Mouse (Mus musculus) limb, embryonic 10.5 days (tissue): ENCODE measurements around the gene Trim50. TPM values are rescaled to one million over a fixed set of nuclear protein-coding genes. Genes with fewer than 3 reads are reported as not detected.
"Not testable (repeated sequence)": the region's sequence is repeated elsewhere in the genome, so short reads cannot be mapped to it uniquely, and the experiment has no call there.

Experiments
- DNase-seq: peaks from one replicate; pipeline ENCODE4 v3.0.0-alpha.2; 2017; ENCODE audit warnings: low spot score
- H3K27ac ChIP-seq: fragments of 300-500 bp; sonication (generic); 2 replicates; pipeline ENCODE4 v1.5.1; 2016; ENCODE audit warnings: mild to moderate bottlenecking
- H3K27me3 ChIP-seq: fragments of 300-500 bp; sonication (generic); 2 replicates; pipeline ENCODE4 v1.6.1; 2016; ENCODE audit warnings: low read depth, mild to moderate bottlenecking; ENCODE audit not compliant: poor library complexity, severe bottlenecking
- H3K36me3 ChIP-seq: fragments of 300-500 bp; sonication (generic); 2 replicates; pipeline ENCODE4 v1.6.1; 2016; ENCODE audit warnings: mild to moderate bottlenecking, moderate library complexity
- H3K4me1 ChIP-seq: fragments of 300-500 bp; sonication (generic); 2 replicates; pipeline ENCODE4 v1.6.1; 2016
- H3K4me3 ChIP-seq: fragments of 300-500 bp; sonication (generic); 2 replicates; pipeline ENCODE4 v1.5.1; 2016; ENCODE audit warnings: mild to moderate bottlenecking, moderate library complexity
- H3K9me3 ChIP-seq: fragments of 300-500 bp; sonication (generic); replicated peaks from 2 replicates; pipeline ENCODE4 v1.6.1; 2016; ENCODE audit warnings: mild to moderate bottlenecking
- WGBS: fragments of 180-500 bp; shearing (Covaris S2); methylation state at CpG from one replicate; pipeline ENCODE4 v1.1.7; 2016; 5-methylcytosine and 5-hydroxymethylcytosine counted together
- polyA plus RNA-seq: library from polyadenylated mRNA; unstranded; fragments of >200 nt; fragmentation: Nextera tagmentation; extraction: Ambion mirVana; gene quantifications from 2 replicates; pipeline ENCODE4 v1.2.1, GENCODE M21; 2016

The Trim50 gene
- polyA plus RNA-seq, 1 experiment from 2014 or later = not detected

GRCm38 (mm10) chr5:135349862-135350261 lies 3.2 kb upstream of the Trim50 start, which contains the start of gene Fkbp6:
Gene Fkbp6, minus strand, starts transcription at chr5:135350044.
- Histone ChIP-seq H3K36me3 (no peaks in the 10 kb centered on the region), H3K27ac (no peak within 1 kb of the TSS), H3K4me3 (no peak within 1 kb of the TSS), H3K27me3 (peaks cover 30% of the 10 kb centered on the region), H3K9me3 (no peaks in the 10 kb centered on the region), H3K4me1 (peaks cover 6% of the 10 kb centered on the region)
- WGBS = 85% methylated on average over 35 of the region's 35 CpGs
- no peak for DNase-seq

- WGBS = 87% methylated on average over 13 of the region's 13 CpGs
- Histone ChIP-seq H3K4me3 (no peak overlapping the region), H3K27me3 (peaks cover 30% of the 10 kb centered on the region), H3K4me1 (peaks cover 6% of the 10 kb centered on the region), H3K36me3 (no peaks in the 10 kb centered on the region), H3K27ac (no peak overlapping the region), H3K9me3 (no peaks in the 10 kb centered on the region)
- no peak for DNase-seq
These were observed 1.5 kb upstream of the Trim50 start for GRCm38 (mm10) chr5:135351606-135352005.

- H3K4me3 ChIP-seq = peak overlapping the region; percentile 29
- WGBS = 20% methylated on average over 20 of the region's 20 CpGs
These were observed 469 bp downstream of the Trim50 start for GRCm38 (mm10) chr5:135353564-135353963.

GRCm38 (mm10) chr5:135356090-135356489 lies 3.0 kb downstream of the Trim50 start:
- Histone ChIP-seq H3K4me1 (peaks cover 6% of the 10 kb centered on the region), H3K27ac (no peak overlapping the region), H3K9me3 (peaks cover 2% of the 10 kb centered on the region), H3K36me3 (no peaks in the 10 kb centered on the region), H3K4me3 (no peak overlapping the region), H3K27me3 (peaks cover 30% of the 10 kb centered on the region)
- WGBS = 69% methylated on average over 1 of the region's 1 CpGs
- DNase-seq = no peak

More at GRCm38 (mm10) chr5:135353564-135353963, 469 bp downstream of the Trim50 start:
- peaks cover 2% of the 10 kb centered on the region for H3K9me3 ChIP-seq
- H3K27ac ChIP-seq = no peak overlapping the region
- H3K4me1 ChIP-seq = peaks cover 6% of the 10 kb centered on the region
- H3K27me3 ChIP-seq = peaks cover 30% of the 10 kb centered on the region
- DNase-seq = peak; percentile 61
- H3K36me3 ChIP-seq = no peaks in the 10 kb centered on the region

- Histone ChIP-seq H3K4me1 (peaks cover 6% of the 10 kb centered on the region), H3K36me3 (no peaks in the 10 kb centered on the region), H3K27ac (no peak overlapping the region), H3K27me3 (peaks cover 20% of the 10 kb centered on the region), H3K9me3 (peaks cover 2% of the 10 kb centered on the region), H3K4me3 (no peak overlapping the region)
- 89% methylated on average over 2 of the region's 2 CpGs for WGBS
- DNase-seq = no peak
These were observed 4.5 kb downstream of the Trim50 start for GRCm38 (mm10) chr5:135357556-135357955.

GRCm38 (mm10) chr5:135359772-135360171 lies 6.7 kb downstream of the Trim50 start:
- Histone ChIP-seq H3K36me3 (no peaks in the 10 kb centered on the region), H3K4me1 (no peaks in the 10 kb centered on the region), H3K4me3 (no peak overlapping the region), H3K27ac (no peak overlapping the region), H3K27me3 (0 out of 2 replicates have a peak, but pooled peaks cover 2% of the 10 kb centered on the region), H3K9me3 (peaks cover 2% of the 10 kb centered on the region)
- 94% methylated on average over 2 of the region's 2 CpGs for WGBS
- no peak for DNase-seq

- Histone ChIP-seq H3K27ac (no peak overlapping the region), H3K36me3 (no peaks in the 10 kb centered on the region), H3K9me3 (peaks cover under 1% of the 10 kb centered on the region), H3K4me1 (no peaks in the 10 kb centered on the region), H3K4me3 (no peak overlapping the region), H3K27me3 (0 out of 2 replicates have a peak, but pooled peaks cover 2% of the 10 kb centered on the region)
- 95% methylated on average over 3 of the region's 3 CpGs for WGBS
- no peak for DNase-seq
These were observed 9.5 kb downstream of the Trim50 start for GRCm38 (mm10) chr5:135362572-135362971.

GRCm38 (mm10) chr5:135363540-135363939 lies 10.4 kb downstream of the Trim50 start:
- 0 out of 2 replicates have a peak, but pooled peaks cover 2% of the 10 kb centered on the region for H3K27me3 ChIP-seq
- no peaks in the 10 kb centered on the region for H3K4me1 ChIP-seq
- peak; percentile 71 for DNase-seq
- WGBS = 30% methylated on average over 12 of the region's 12 CpGs
- no peak overlapping the region for H3K27ac ChIP-seq
- no peak overlapping the region for H3K4me3 ChIP-seq
- no peaks in the 10 kb centered on the region for H3K36me3 ChIP-seq
- H3K9me3 ChIP-seq = no peaks in the 10 kb centered on the region

- Histone ChIP-seq H3K36me3 (peaks cover 18% of the 10 kb centered on the region), H3K27ac (no peak overlapping the region), H3K4me3 (no peak overlapping the region), H3K4me1 (peaks cover 19% of the 10 kb centered on the region), H3K27me3 (0 out of 2 replicates have a peak, but pooled peaks cover 2% of the 10 kb centered on the region), H3K9me3 (no peaks in the 10 kb centered on the region)
- WGBS = 61% methylated on average over 6 of the region's 6 CpGs
- DNase-seq = no peak
These were observed 14.7 kb downstream of the Trim50 start for GRCm38 (mm10) chr5:135367841-135368240.

- Histone ChIP-seq H3K4me3 (no peak overlapping the region), H3K27me3 (0 out of 2 replicates have a peak, but pooled peaks cover 2% of the 10 kb centered on the region), H3K4me1 (peaks cover 19% of the 10 kb centered on the region), H3K36me3 (peaks cover 23% of the 10 kb centered on the region), H3K9me3 (no peaks in the 10 kb centered on the region), H3K27ac (no peak overlapping the region)
- 77% methylated on average over 6 of the region's 6 CpGs for WGBS
- no peak for DNase-seq
These were observed 15.2 kb downstream of the Trim50 start for GRCm38 (mm10) chr5:135368312-135368711.

- DNase-seq, H3K27me3 ChIP-seq, H3K9me3 ChIP-seq: not testable (repeated sequence)
- peaks cover 19% of the 10 kb centered on the region for H3K4me1 ChIP-seq
- H3K4me3 ChIP-seq = peak overlapping the region; percentile 98
- H3K27ac ChIP-seq = peak overlapping the region; percentile 85
- peaks cover 32% of the 10 kb centered on the region for H3K36me3 ChIP-seq
- 63% methylated on average over 9 of the region's 9 CpGs for WGBS
These were observed 16.1 kb downstream of the Trim50 start for GRCm38 (mm10) chr5:135369196-135369595.

GRCm38 (mm10) chr5:135369787-135370654 lies 16.9 kb downstream of the Trim50 start, which contains the start of gene Nsun5:
Gene Nsun5, plus strand, starts transcription at chr5:135369953.
- Histone ChIP-seq H3K27me3 (no peaks in the 10 kb centered on the region), H3K9me3 (no peaks in the 10 kb centered on the region), H3K4me1 (peaks cover 19% of the 10 kb centered on the region), H3K4me3 (peak within 1 kb of the TSS; percentile 98), H3K36me3 (peaks cover 40% of the 10 kb centered on the region), H3K27ac (peak within 1 kb of the TSS; percentile 85)
- 1% methylated on average over 64 of the region's 64 CpGs for WGBS
- peak; percentile 97 for DNase-seq

- H3K27ac ChIP-seq = no peak overlapping the region
- WGBS = 95% methylated on average over 13 of the region's 13 CpGs
- H3K4me3 ChIP-seq = peak overlapping the region; percentile 98; the same call in 1 of the 2 replicates
- no peaks in the 10 kb centered on the region for H3K27me3 ChIP-seq
- peaks cover 19% of the 10 kb centered on the region for H3K4me1 ChIP-seq
- peaks cover 52% of the 10 kb centered on the region for H3K36me3 ChIP-seq
- no peak for DNase-seq
- H3K9me3 ChIP-seq = no peaks in the 10 kb centered on the region
These were observed 18.1 kb downstream of the Trim50 start for GRCm38 (mm10) chr5:135371195-135371594.
